ENCODE assay signal across 1 mouse cellular context in genomic region chr5:24426556-24427284, GRCm38 (mm10).
TF ChIP-seq lines count a peak whose summit lies in the region.

No protein-coding gene starts in this region.

TF ChIP-seq in MEL, 35 proteins besides CTCF, POLR2A, EP300 and RAD21:
- TF ChIP-seq MAFK (IDR thresholded peaks at IDR 0.05; ENCODE audit: borderline replicate concordance, low read depth, low read length) (no peak), ZMIZ1 (IDR thresholded peaks at IDR 0.05; ENCODE audit: low read depth, low read length) (no peak), CHD1 (IDR thresholded peaks at IDR 0.05; ENCODE audit: low read depth, low read length) (no peak), MAZ (IDR thresholded peaks at IDR 0.05; ENCODE audit: low read depth, low read length) (no peak; the same call in 1 of the 2 replicates), MEF2A (IDR thresholded peaks at IDR 0.05; ENCODE audit: extremely low read depth, insufficient replicate concordance, low read depth, low read length, poor library complexity, severe bottlenecking) (no peak), ZKSCAN1 (IDR thresholded peaks at IDR 0.05; ENCODE audit: low read depth, low read length) (no peak), POLR2AphosphoS2 (IDR thresholded peaks at IDR 0.05; ENCODE audit: low read length) (no peak), E2F4 (IDR thresholded peaks at IDR 0.05; ENCODE audit: borderline replicate concordance, low read depth, low read length) (no peak), BHLHE40 (IDR thresholded peaks at IDR 0.05; ENCODE audit: borderline replicate concordance, low read depth, low read length) (peak; percentile 48; the same call in 1 of the 2 replicates), CHD2 (IDR thresholded peaks at IDR 0.05; ENCODE audit: low read length) (0 out of 2 replicates have a peak, but pooled peaks have one; percentile 13), SMC3 (IDR thresholded peaks at IDR 0.05; ENCODE audit: low read depth, low read length) (no peak), SIN3A (IDR thresholded peaks at IDR 0.05; ENCODE audit: low read length) (no peak; the same call in none of the 2 replicates), MAX (IDR thresholded peaks at IDR 0.05; ENCODE audit: low read length) (no peak), GABPA (IDR thresholded peaks at IDR 0.05; ENCODE audit: low read depth, low read length) (no peak), MXI1 (IDR thresholded peaks at IDR 0.05; ENCODE audit: low read depth, low read length) (peak; percentile 69), RCOR1 (IDR thresholded peaks at IDR 0.05; ENCODE audit: low read depth, low read length) (peak; percentile 52), ZC3H11A (IDR thresholded peaks at IDR 0.05; ENCODE audit: low read depth, low read length) (no peak), USF1 (IDR thresholded peaks at IDR 0.05; ENCODE audit: low read depth, low read length) (peak; percentile 84), NRF1 (IDR thresholded peaks at IDR 0.05; ENCODE audit: insufficient read depth, low read depth, low read length, poor library complexity, severe bottlenecking) (no peak), ETS1 (IDR thresholded peaks at IDR 0.05; ENCODE audit: low read depth, low read length) (no peak), HCFC1 (IDR thresholded peaks at IDR 0.05; ENCODE audit: low read depth, low read length) (0 out of 2 replicates have a peak, but pooled peaks have one; percentile 11)
TF ChIP-seq in MEL: peak in this region for 6.
